Mouse (Mus musculus): ENCODE measurements around the gene Cr2. TPM values are rescaled to one million over a fixed set of nuclear protein-coding genes. Genes with fewer than 3 reads are reported as not detected.
A peak's percentile ranks its signal among the peaks of the same experiment; 100 is the strongest.
"Not testable (repeated sequence)": the region's sequence is repeated elsewhere in the genome, so short reads cannot be mapped to it uniquely, and the experiment has no call there.

Cr2 gene
- under 1 TPM in 1 of 2 experiments, not detected in 1; 0.29 TPM for total RNA-seq (2021)

GRCm38 (mm10) chr1:195175980-195176931 lies at the start of gene Cr2:
Cr2 (minus strand) TSS chr1:195176716.
- intact Hi-C loops (cut with DNase I), result no loop called here
- DNase-seq, result peak; percentile 55 to 63

- no peak for DNase-seq
Observed at GRCm38 (mm10) chr1:195221781-195222180, 45.3 kb upstream of the Cr2 start.

GRCm38 (mm10) chr1:195212851-195213250 lies 36.3 kb upstream of the Cr2 start:
- intact Hi-C loops (cut with DNase I), result not testable (repeated sequence)

More at GRCm38 (mm10) chr1:195221781-195222180, 45.3 kb upstream of the Cr2 start:
- intact Hi-C loops (cut with DNase I), result no loop called here

GRCm38 (mm10) chr1:195184746-195185145 lies 8.2 kb upstream of the Cr2 start:
- intact Hi-C loops (cut with DNase I), result no loop called here
- DNase-seq, result no peak

More at GRCm38 (mm10) chr1:195212851-195213250, 36.3 kb upstream of the Cr2 start:
- not testable (repeated sequence) for DNase-seq

GRCm38 (mm10) chr1:195164996-195165755 lies 11.3 kb downstream of the Cr2 start:
- no peak for DNase-seq
- intact Hi-C loops (cut with DNase I), result no loop called here

GRCm38 (mm10) chr1:195132070-195132469 lies 44.4 kb downstream of the Cr2 start:
- DNase-seq, result peak; percentile 20 to 27
- intact Hi-C loops (cut with DNase I), result loop anchor here (5.0 to 10.0 kb wide), 3 partner anchors 100 to 257 kb away; no protein-coding TSS in a partner anchor

- DNase-seq, result no peak
- intact Hi-C loops (cut with DNase I), result loop anchor here (5.0 to 10.0 kb wide), 3 partner anchors 101 to 257 kb away; no protein-coding TSS in a partner anchor
Observed at GRCm38 (mm10) chr1:195131675-195132015, 44.9 kb downstream of the Cr2 start.

GRCm38 (mm10) chr1:195130953-195131674 lies 45.4 kb downstream of the Cr2 start, which contains the start of gene Cr1l:
Cr1l (minus strand) TSS chr1:195131586.
- intact Hi-C loops (cut with DNase I), result loop anchor here (5.0 to 10.0 kb wide), 3 partner anchors 101 to 256 kb away; no protein-coding TSS in a partner anchor
- peak; percentile 92 for DNase-seq

- DNase-seq, result peak; percentile 4 to 11
- intact Hi-C loops (cut with DNase I), result loop anchor here (5.0 to 10.0 kb wide), 3 partner anchors 102 to 256 kb away; no protein-coding TSS in a partner anchor
Observed at GRCm38 (mm10) chr1:195130479-195130878, 46.0 kb downstream of the Cr2 start.

GRCm38 (mm10) chr1:195129867-195130266 lies 46.6 kb downstream of the Cr2 start:
- intact Hi-C loops (cut with DNase I), result loop anchor here (5.0 to 10.0 kb wide), 3 partner anchors 102 to 255 kb away; no protein-coding TSS in a partner anchor
- DNase-seq, result no peak

GRCm38 (mm10) chr1:195114414-195114813 lies 62.1 kb downstream of the Cr2 start:
- intact Hi-C loops (cut with DNase I), result no loop called here

GRCm38 (mm10) chr1:195113621-195114020 lies 62.9 kb downstream of the Cr2 start:
- no peak for DNase-seq
- intact Hi-C loops (cut with DNase I), result no loop called here

More at GRCm38 (mm10) chr1:195114414-195114813, 62.1 kb downstream of the Cr2 start:
- no peak for DNase-seq

- peak in 1 of 2 experiments; percentile 4 for DNase-seq
- intact Hi-C loops (cut with DNase I), result no loop called here
Observed at GRCm38 (mm10) chr1:195100693-195101092, 75.8 kb downstream of the Cr2 start.

GRCm38 (mm10) chr1:195098004-195098403 lies 78.5 kb downstream of the Cr2 start:
- intact Hi-C loops (cut with DNase I), result no loop called here
- DNase-seq, result no peak

- peak; percentile 69 to 80 for DNase-seq
- intact Hi-C loops (cut with DNase I), result no loop called here
Observed at GRCm38 (mm10) chr1:195092220-195092720, 84.2 kb downstream of the Cr2 start, which contains the start of gene Cd46. Cd46 (minus strand) TSS chr1:195092249.

- no peak for DNase-seq
- intact Hi-C loops (cut with DNase I), result no loop called here
Observed at GRCm38 (mm10) chr1:195091699-195092219, 84.8 kb downstream of the Cr2 start.
